Mouse (Mus musculus) lung, embryonic 14.5 days (tissue): ENCODE data around the gene Pla2g12b. TPM values are rescaled to one million over a fixed set of nuclear protein-coding genes. Genes with fewer than 3 reads are reported as not detected.

Experiments
- ATAC-seq: fragments of 200-750 bp; cut with Nextera tagmentation; 2 replicates; pipeline ENCODE4 v1.8.0; 2017; ENCODE audit warnings: mild to moderate bottlenecking, moderate TSS enrichment, moderate library complexity; ENCODE audit not compliant: insufficient read depth
- DNase-seq: peaks from one replicate; pipeline ENCODE4 v3.0.0-alpha.2; 2015
- H3K27ac ChIP-seq: fragments of 300-500 bp; sonication (generic); 2 replicates; pipeline ENCODE4 v1.5.1; 2014; ENCODE audit warnings: low read depth, mild to moderate bottlenecking, moderate library complexity
- H3K27me3 ChIP-seq: fragments of 300-500 bp; sonication (generic); 2 replicates; pipeline ENCODE4 v1.6.1; 2014; ENCODE audit warnings: low read length, control low read depth; ENCODE audit not compliant: insufficient read depth
- H3K36me3 ChIP-seq: fragments of 300-500 bp; sonication (generic); 2 replicates; pipeline ENCODE4 v1.6.1; 2014; ENCODE audit warnings: control low read depth; ENCODE audit not compliant: insufficient read depth
- H3K4me1 ChIP-seq: fragments of 300-500 bp; sonication (generic); 2 replicates; pipeline ENCODE4 v1.6.1; 2014; ENCODE audit warnings: antibody characterized with exemption, control low read depth; ENCODE audit not compliant: insufficient read depth
- H3K4me2 ChIP-seq: fragments of 300-500 bp; sonication (generic); 2 replicates; pipeline ENCODE4 v1.6.1; 2014; ENCODE audit warnings: mild to moderate bottlenecking
- H3K4me3 ChIP-seq: fragments of 300-500 bp; sonication (generic); 2 replicates; pipeline ENCODE4 v1.5.1; 2014; ENCODE audit warnings: low read depth, low read length
- H3K9ac ChIP-seq: fragments of 300-500 bp; sonication (generic); 2 replicates; pipeline ENCODE4 v1.6.1; 2014
- H3K9me3 ChIP-seq: fragments of 300-500 bp; sonication (generic); 2 replicates; pipeline ENCODE4 v1.6.1; 2016; ENCODE audit warnings: low read depth, low read length, control low read depth
- CTCF ChIP-seq: IDR thresholded peaks from 2 replicates; pipeline ENCODE4 v1.5.1; 2016; ENCODE audit warnings: antibody characterized with exemption, low read depth
- WGBS: fragments of 180-500 bp; shearing (Covaris S2); extraction: QIAGEN DNeasy Blood & Tissue Kit; methylation state at CpG from one replicate; pipeline ENCODE4 v1.1.7; 2014; 5-methylcytosine and 5-hydroxymethylcytosine counted together
- polyA plus RNA-seq: library from polyadenylated mRNA; unstranded; fragments of >200 nt; fragmentation: Nextera tagmentation; extraction: Ambion mirVana; gene quantifications from 2 replicates; pipeline ENCODE4 v1.2.1, GENCODE M21; 2014

Gene Pla2g12b
- polyA plus RNA-seq, 1 experiment from 2014 or later: not detected

GRCm38 (mm10) chr10:59465546-59465945 lies 62.1 kb downstream of the Pla2g12b start:
- ATAC-seq (no peak), DNase-seq (no peak)
- Histone ChIP-seq H3K9me3 (no peaks in the 10 kb centered on the region), H3K27ac (no peak overlapping the region), H3K9ac (no peak overlapping the region), H3K4me1 (no peaks in the 10 kb centered on the region), H3K4me2 (no peak overlapping the region), H3K4me3 (no peak overlapping the region), H3K36me3 (0 out of 2 replicates have a peak, but pooled peaks cover 8% of the 10 kb centered on the region), H3K27me3 (no peaks in the 10 kb centered on the region)
- no peak for TF ChIP-seq CTCF
- 61% methylated on average over 3 of the region's 3 CpGs for WGBS

DNA sequence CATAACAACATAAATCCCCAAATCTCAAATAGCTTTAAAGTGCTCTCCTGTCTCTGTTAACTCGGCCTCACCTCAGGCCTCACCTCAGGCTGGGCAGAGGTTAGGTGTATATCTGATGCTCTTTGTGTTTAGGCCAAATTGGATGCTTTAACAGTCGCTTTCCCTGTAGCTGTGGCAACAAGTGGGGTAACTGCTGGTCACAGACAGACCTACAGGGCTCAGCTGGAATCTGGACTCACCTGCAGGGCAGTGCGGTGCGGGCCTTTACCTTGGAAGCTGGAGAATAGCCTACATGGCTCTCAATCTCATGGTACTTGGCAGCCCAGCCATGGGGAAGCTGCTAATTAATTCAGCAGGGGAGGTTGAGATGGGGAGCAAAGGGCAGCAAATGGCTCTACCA lies 63.2 kb downstream of the Pla2g12b start:
- 87% methylated on average over 4 of the region's 4 CpGs for WGBS
- Histone ChIP-seq H3K27me3 (no peaks in the 10 kb centered on the region), H3K4me1 (no peaks in the 10 kb centered on the region), H3K4me3 (no peak overlapping the region), H3K9ac (no peak overlapping the region), H3K27ac (no peak overlapping the region), H3K4me2 (no peak overlapping the region), H3K9me3 (no peaks in the 10 kb centered on the region), H3K36me3 (0 out of 2 replicates have a peak, but pooled peaks cover 8% of the 10 kb centered on the region)
- TF ChIP-seq CTCF: no peak
- no peak for DNase-seq
- ATAC-seq: no peak

DNA sequence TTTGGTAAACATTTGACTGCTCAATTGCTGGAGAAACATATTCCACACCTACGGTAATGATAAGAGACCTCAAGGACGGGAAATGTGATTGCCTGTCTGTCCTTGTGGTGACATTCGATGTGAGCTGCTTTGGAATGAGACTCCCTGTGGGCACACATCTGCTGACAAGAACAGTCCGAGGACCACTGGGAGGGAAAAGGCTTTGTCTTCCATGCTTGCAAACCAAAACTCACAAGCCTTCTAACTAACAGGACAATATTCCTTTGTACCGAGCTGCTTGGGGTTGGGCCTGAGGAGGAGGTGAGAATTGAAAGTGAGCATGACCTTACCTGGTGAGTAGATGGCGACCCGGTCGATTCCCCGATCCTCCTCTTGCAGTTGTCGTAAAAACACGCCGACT lies 63.8 kb downstream of the Pla2g12b start:
- H3K27me3 ChIP-seq: no peaks in the 10 kb centered on the region
- DNase-seq: no peak
- H3K9ac ChIP-seq: no peak overlapping the region
- no peak overlapping the region for H3K27ac ChIP-seq
- H3K36me3 ChIP-seq: 0 out of 2 replicates have a peak, but pooled peaks cover 8% of the 10 kb centered on the region
- no peaks in the 10 kb centered on the region for H3K4me1 ChIP-seq
- ATAC-seq: no peak
- 85% methylated on average over 12 of the region's 12 CpGs for WGBS
- H3K4me2 ChIP-seq: no peak overlapping the region
- H3K4me3 ChIP-seq: no peak overlapping the region
- no peak for TF ChIP-seq CTCF
- no peaks in the 10 kb centered on the region for H3K9me3 ChIP-seq

GRCm38 (mm10) chr10:59470451-59470850 lies 67.0 kb downstream of the Pla2g12b start:
- no peak overlapping the region for H3K4me2 ChIP-seq
- H3K9me3 ChIP-seq: no peaks in the 10 kb centered on the region
- no peak overlapping the region for H3K9ac ChIP-seq
- no peak for DNase-seq
- no peaks in the 10 kb centered on the region for H3K27me3 ChIP-seq
- no peaks in the 10 kb centered on the region for H3K4me1 ChIP-seq
- 0 out of 2 replicates have a peak, but pooled peaks cover 8% of the 10 kb centered on the region for H3K36me3 ChIP-seq
- H3K4me3 ChIP-seq: no peak overlapping the region
- ATAC-seq: no peak
- no peak overlapping the region for H3K27ac ChIP-seq
- 73% methylated on average over 5 of the region's 5 CpGs for WGBS
- TF ChIP-seq CTCF: no peak

Other genes with a start within 250 kb of the Pla2g12b start
- gene Sept10, start 181.8 kb upstream of the Pla2g12b start, polyA plus RNA-seq: 68.5 and 69.4 TPM in 2 replicates
- 9.5 and 10.5 TPM in 2 replicates for gene Sowahc, start 181.7 kb upstream of the Pla2g12b start, polyA plus RNA-seq
- gene P4ha1, start 80.4 kb upstream of the Pla2g12b start, polyA plus RNA-seq: 53.9 and 57.3 TPM in 2 replicates
- 9.4 and 19.0 TPM in 2 replicates for gene Gm10273, start 8.0 kb upstream of the Pla2g12b start, polyA plus RNA-seq
- gene Oit3, start 38.1 kb downstream of the Pla2g12b start, polyA plus RNA-seq: 0.62 and 1.4 TPM in 2 replicates
- gene Gm10322, start 212.4 kb downstream of the Pla2g12b start, polyA plus RNA-seq: not detected in 2 replicates
- gene Mcu, start 213.0 kb downstream of the Pla2g12b start, polyA plus RNA-seq: 31.7 and 32.4 TPM in 2 replicates